Mouse (Mus musculus): ENCODE data around the gene Irs1.
A peak's percentile ranks its signal among the peaks of the same experiment; 100 is the strongest.

Irs1 gene

GRCm38 (mm10) chr1:82291151-82291797 is at the start of gene Irs1:
Gene Irs1, minus strand, starts transcription at chr1:82291416.
- peak; percentile 95 for DNase-seq

GRCm38 (mm10) chr1:82334506-82334905 is 43.3 kb upstream of the Irs1 start:
- DNase-seq: no peak

- no peak for DNase-seq
Measured at GRCm38 (mm10) chr1:82329954-82330247, 38.7 kb upstream of the Irs1 start.

GRCm38 (mm10) chr1:82329237-82329953 is 38.2 kb upstream of the Irs1 start:
- peak; percentile 24 for DNase-seq

GRCm38 (mm10) chr1:82328033-82328775 is 37.0 kb upstream of the Irs1 start:
- DNase-seq: no peak

GRCm38 (mm10) chr1:82326120-82326519 is 34.9 kb upstream of the Irs1 start:
- no peak for DNase-seq

- DNase-seq: peak; percentile 77
Measured at GRCm38 (mm10) chr1:82324131-82324785, 33.0 kb upstream of the Irs1 start.

GRCm38 (mm10) chr1:82321441-82321840 is 30.2 kb upstream of the Irs1 start:
- peak; percentile 34 for DNase-seq

GRCm38 (mm10) chr1:82320864-82321263 is 29.6 kb upstream of the Irs1 start:
- no peak for DNase-seq

- DNase-seq: peak; percentile 50
Measured at GRCm38 (mm10) chr1:82320456-82320855, 29.2 kb upstream of the Irs1 start.

GRCm38 (mm10) chr1:82316746-82317126 is 25.5 kb upstream of the Irs1 start:
- no peak for DNase-seq

GRCm38 (mm10) chr1:82316111-82316745 is 25.0 kb upstream of the Irs1 start, which contains the start of gene Rhbdd1:
Gene Rhbdd1, plus strand, starts transcription at chr1:82316452.
- peak; percentile 99 for DNase-seq

GRCm38 (mm10) chr1:82304483-82304882 is 13.3 kb upstream of the Irs1 start:
- DNase-seq: no peak

- DNase-seq: no peak
Measured at GRCm38 (mm10) chr1:82298586-82298985, 7.4 kb upstream of the Irs1 start.

GRCm38 (mm10) chr1:82294102-82294501 is 2.9 kb upstream of the Irs1 start:
- DNase-seq: peak; percentile 81

GRCm38 (mm10) chr1:82292771-82293170 is 1.6 kb upstream of the Irs1 start:
- peak; percentile 91 for DNase-seq

GRCm38 (mm10) chr1:82291930-82292712 is 905 bp upstream of the Irs1 start:
- DNase-seq: no peak

GRCm38 (mm10) chr1:82290723-82291150 is 479 bp downstream of the Irs1 start:
- no peak for DNase-seq

GRCm38 (mm10) chr1:82289990-82290681 is 1.1 kb downstream of the Irs1 start:
- peak; percentile 69 for DNase-seq

- DNase-seq: no peak
Measured at GRCm38 (mm10) chr1:82289116-82289989, 1.9 kb downstream of the Irs1 start.

Data from retina, postnatal 1 day (tissue).